Mouse (Mus musculus) WW6 (cell line): ENCODE data around the gene Slc35b3.

Experiments used
- DNase-seq: peaks from one replicate; pipeline ENCODE4 v3.0.0-alpha.2; 2013; ENCODE audit warnings: low read depth, low spot score

The Slc35b3 gene

DNA sequence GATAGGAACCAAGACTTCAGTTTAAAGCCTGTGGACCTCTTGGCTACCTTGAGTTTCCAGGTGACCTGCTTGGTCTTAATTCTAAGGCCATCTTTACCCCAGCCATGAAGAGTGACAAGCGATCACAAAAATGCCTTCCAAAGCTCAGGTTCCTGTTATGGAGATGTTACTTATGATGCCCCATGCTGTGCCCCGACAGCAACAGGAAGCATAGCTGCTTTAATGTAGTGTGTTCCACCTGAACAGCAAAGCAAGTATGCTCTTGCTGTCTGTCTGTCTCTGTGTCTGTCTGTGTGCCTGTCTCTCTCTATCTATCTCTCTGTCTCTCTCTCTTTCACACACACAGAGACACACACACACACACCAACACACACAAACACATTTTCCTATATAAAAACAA, 22.2 kb downstream of the Slc35b3 start:
- no peak for DNase-seq

DNA sequence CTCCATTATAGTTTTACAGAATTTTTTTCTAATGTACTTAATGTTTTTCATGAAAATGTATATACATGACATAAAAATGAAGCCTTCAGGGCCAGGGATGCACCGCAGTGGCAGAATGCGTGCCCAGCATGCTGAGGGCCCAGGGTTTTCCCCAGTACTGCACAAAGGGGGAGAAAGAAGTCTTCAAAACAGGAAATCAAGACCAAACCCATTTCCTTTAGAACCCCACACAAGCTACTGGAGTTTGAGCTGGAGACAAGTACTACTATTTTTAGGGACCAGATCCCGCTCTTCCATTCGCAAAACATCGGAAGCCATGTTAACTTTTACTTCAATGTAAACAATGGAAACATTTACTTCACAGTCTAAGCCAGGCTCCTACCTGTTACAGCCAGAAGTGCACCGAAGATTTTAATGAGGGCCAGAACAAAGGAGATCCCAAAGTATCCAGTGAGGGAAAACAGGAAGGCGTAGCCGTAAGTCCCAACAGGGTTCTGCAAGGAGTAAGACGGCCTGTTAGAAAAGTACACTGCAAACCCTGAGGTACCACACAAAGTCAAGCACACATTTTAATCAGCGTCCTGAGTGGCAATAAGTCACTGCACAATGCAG, 23.7 kb downstream of the Slc35b3 start:
- DNase-seq, result no peak

GRCm38 (mm10) chr13:38935856-38936446, 24.7 kb downstream of the Slc35b3 start:
- no peak for DNase-seq

DNA sequence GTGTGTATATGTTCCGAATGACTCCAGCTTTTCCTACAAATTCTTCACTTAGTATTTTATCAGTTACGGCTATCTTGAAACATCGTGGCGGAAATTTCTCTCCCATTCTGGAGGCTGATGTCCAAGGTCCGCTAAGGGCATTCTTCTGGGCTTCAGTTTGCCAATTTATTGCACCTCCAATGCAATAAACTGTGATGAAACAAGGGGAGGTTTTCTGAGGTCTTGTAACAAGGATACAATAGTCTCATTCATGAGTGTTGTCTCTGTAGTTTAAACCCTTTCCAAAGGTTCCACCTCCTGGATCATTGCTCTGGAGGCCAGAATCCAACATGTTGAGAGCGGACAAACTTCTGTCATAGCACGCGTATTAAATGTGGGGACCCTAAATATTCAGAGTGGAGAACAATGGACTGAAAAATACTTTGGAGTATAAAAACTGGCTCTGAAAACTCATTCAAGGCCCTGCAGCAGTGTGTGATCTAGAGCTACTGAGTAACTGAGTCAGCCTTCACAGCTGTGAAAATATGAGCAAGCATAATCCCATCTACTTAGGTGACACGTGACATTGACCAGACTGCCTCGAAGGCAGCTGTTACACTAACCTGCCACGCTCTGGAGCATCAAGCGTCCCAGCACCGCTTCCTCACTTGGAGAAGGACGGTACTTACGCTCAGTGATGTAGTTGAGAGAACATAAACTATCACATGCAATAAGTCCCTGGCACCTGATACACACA, 30.7 kb downstream of the Slc35b3 start:
- no peak for DNase-seq

- no peak for DNase-seq
These were observed 38.0 kb downstream of the Slc35b3 start for GRCm38 (mm10) chr13:38922676-38923075.

DNA sequence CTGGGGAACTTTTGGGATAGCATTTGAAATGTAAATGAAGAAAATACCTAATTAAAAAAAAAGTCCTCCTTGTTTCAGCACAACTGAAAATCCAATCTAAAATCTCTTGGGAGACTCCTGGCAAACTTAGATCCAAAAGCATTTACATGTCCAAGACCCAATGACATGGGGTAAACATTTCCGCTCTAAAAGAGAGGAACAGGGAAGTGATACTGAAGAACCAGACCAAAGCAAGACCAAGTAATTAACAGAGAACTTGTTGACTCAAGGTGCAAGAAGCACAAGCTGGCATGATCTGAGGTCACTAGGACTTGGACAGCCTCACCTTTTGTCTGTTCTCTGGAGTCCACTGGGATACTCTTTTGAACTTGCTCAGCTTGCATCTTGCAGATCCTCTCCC, 39.4 kb downstream of the Slc35b3 start:
- no peak for DNase-seq

DNA sequence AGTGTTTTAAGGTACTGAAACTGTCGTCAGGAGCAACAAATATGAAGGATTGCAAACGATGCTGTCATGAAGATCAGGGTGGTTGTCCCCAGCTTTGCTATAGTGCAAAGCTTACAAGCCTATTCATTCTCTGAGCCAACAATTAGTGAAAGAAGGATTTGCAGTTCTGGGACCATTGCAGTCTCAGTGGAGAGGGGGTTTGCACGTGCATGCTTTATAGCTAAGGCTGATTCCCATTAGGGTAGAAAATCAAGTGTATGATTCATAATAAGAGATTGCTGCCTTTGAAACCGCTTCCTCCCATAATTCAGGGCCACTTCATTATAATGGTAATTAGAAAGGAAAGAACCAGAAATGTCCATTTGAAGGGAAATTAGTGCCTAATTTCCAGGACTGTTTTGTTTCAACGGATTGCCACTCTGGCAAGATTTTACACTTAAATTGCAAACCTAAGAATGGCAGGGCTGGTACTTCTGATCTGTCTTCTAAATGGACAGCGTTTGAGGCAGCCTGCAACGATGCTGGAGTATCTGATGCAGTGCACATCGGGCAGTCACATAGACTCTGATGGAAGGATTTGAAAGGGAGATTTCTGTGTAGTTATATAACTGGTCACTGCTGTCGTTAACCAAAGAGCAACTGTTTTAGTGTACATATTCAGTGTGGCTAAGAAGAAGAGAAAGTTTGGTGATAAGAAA, 42.3 kb downstream of the Slc35b3 start:
- DNase-seq, result no peak

DNA sequence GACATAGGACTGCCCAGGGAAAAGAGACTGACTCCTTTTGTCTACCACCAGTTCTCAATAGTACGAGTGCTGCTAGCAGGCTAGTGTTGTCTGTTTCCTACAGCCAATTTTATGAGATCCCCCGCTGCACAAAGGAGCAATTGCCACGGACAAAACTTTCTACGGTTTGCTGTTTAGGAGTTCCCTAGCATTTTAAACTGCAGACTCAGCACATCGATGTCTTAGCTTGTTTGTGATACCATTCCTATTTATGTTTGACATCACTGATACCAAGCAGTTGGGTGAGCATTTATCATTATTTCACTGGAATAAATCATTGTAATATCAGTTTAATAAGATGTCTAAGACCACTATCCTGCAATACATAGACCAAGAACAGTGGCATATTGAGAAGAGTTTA, 43.1 kb downstream of the Slc35b3 start:
- DNase-seq, result no peak

- DNase-seq, result no peak
These were observed 45.9 kb downstream of the Slc35b3 start for GRCm38 (mm10) chr13:38914771-38915170.

DNA sequence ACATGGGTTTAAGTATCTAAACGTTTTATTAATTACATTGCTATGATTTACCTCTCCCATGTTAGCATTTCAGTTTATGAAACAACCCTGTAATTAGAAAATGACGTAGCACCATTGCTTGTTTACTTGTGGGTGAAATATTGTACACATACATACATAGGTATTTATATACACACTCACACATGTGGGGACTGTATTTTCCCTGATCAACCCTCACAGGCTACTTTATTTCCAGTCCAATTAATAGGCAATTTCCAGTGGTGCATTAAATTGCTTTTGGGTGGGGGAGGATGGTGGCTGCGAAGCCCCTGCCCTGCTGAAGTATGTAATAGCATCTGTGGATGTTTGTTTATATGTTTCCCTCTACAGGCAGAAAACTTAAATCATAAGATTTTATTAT, 68.3 kb downstream of the Slc35b3 start:
- no peak for DNase-seq
